In the genomic region with DNA sequence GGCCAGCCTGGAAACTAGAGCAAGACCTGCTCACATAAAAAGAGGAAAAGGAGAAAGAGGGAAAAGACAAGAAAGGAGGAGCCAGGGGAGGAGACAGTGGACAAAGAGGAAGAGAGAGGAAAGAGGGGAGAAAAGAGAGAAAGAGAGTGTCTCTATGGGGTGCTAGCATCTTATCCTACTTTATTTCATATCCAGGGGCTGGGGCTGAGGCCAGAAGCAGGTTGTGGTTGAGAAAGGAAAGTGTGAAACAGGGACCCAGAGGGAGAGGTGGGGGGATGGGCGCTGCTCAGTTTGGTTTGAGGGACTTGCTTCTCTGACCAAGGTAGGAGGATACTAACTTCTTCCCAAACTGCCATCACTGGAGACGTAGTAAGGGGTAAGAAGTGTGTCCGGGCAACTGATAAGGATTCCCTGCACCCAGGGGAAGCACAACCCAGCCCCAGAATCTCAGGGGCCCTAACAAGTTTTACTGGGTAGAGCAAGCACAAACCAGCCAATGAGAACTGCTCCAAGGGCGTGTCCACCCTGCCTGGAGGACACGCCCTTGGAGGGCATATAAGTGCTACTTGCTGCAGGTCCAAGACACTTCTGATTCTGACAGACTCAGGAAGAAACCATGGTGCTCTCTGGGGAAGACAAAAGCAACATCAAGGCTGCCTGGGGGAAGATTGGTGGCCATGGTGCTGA, we compare ENCODE assay signal across 8 mouse cellular contexts. TPM values are rescaled to one million over a fixed set of nuclear protein-coding genes. Genes with fewer than 3 reads are reported as not detected.
DNase-seq lines count a peak whose midpoint lies in the region; ATAC-seq and TF ChIP-seq lines count a peak whose summit lies in the region.
"Not testable (repeated sequence)": the region's sequence is repeated elsewhere in the genome, so short reads cannot be mapped to it uniquely, and the experiment has no call there.

Gene Hba-a1 (plus strand): TSS at position 421 of the 687 bp plus-strand sequence.

- H3K4me1 ChIP-seq in hindbrain, embryonic 10.5 days (replicated peaks); limb, embryonic 15.5 days; midbrain, embryonic 10.5 days: not testable (repeated sequence)

- not testable (repeated sequence) for H3K27ac ChIP-seq in hindbrain, embryonic 10.5 days; layer of hippocampus, adult 2 months; limb, embryonic 15.5 days; midbrain, embryonic 10.5 days (replicated peaks)

- TF ChIP-seq CTCF in layer of hippocampus, adult 2 months (conservative IDR thresholded peaks at IDR 0.05), result not testable (repeated sequence)

- not testable (repeated sequence) for H3K9me3 ChIP-seq in hindbrain, embryonic 10.5 days; limb, embryonic 15.5 days; midbrain, embryonic 10.5 days (replicated peaks)

- not testable (repeated sequence) for H3K9ac ChIP-seq in limb, embryonic 15.5 days

- peaks cover 17% of the 10 kb centered on the region for H3K27me3 ChIP-seq in hindbrain, embryonic 10.5 days (ENCODE audit: insufficient read depth, poor library complexity, severe bottlenecking)
- H3K27me3 ChIP-seq in limb, embryonic 15.5 days, result peaks cover 14% of the 10 kb centered on the region; the same call in 1 of the 2 replicates
- H3K27me3 ChIP-seq in midbrain, embryonic 10.5 days (ENCODE audit: low read depth, poor library complexity, severe bottlenecking), result peaks cover 33% of the 10 kb centered on the region

- not testable (repeated sequence) for DNase-seq in adrenal gland, postnatal 25 days; hindbrain, embryonic 10.5 days (ENCODE audit: low spot score); layer of hippocampus, adult 2 months (ENCODE audit: low spot score in 2 of 2); midbrain, embryonic 10.5 days (ENCODE audit: low spot score)
- peak; percentile 49 to 66 for DNase-seq in spleen, postnatal 10 days (ENCODE audit: low spot score in 2 of 2)

- H3K4me2 ChIP-seq in limb, embryonic 15.5 days, result not testable (repeated sequence)

- peak; percentile 55 for ATAC-seq in erythroid progenitor cell, adult 5-6 weeks (replicated peaks; ENCODE audit: low FRiP score, poor library complexity, severe bottlenecking)
- peak; percentile 17; the same call in 1 of the 2 replicates for ATAC-seq in granulocyte monocyte progenitor cell, adult 5-6 weeks (replicated peaks; ENCODE audit: poor library complexity, severe bottlenecking)
- ATAC-seq in limb, embryonic 15.5 days (ENCODE audit: insufficient number of reproducible peaks, low FRiP score, low TSS enrichment, low read depth), result not testable (repeated sequence)

- H3K4me3 ChIP-seq in hindbrain, embryonic 10.5 days; layer of hippocampus, adult 2 months; limb, embryonic 15.5 days; midbrain, embryonic 10.5 days: not testable (repeated sequence)

- WGBS in hindbrain, embryonic 10.5 days, result 54% methylated on average over 1 of the region's 5 CpGs
- 50% methylated on average over 1 of the region's 5 CpGs for WGBS in limb, embryonic 15.5 days
- WGBS in midbrain, embryonic 10.5 days, result 56% methylated on average over 1 of the region's 5 CpGs

- not testable (repeated sequence) for H3K36me3 ChIP-seq in hindbrain, embryonic 10.5 days; limb, embryonic 15.5 days; midbrain, embryonic 10.5 days

RNA-seq across cellular contexts. Expression of gene Hba-a1, which starts in this region (rescaled TPM):
- 2,198 and 2,224 TPM in 2 replicates for total RNA-seq in adrenal gland, postnatal 25 days (2021)
- total RNA-seq in erythroid progenitor cell, adult 5-6 weeks (2015; ENCODE audit: low replicate concordance), result 47,098 and 48,818 TPM in 2 replicates
- total RNA-seq in erythroid progenitor cell, adult 5-6 weeks (2017; ENCODE audit: low replicate concordance), result 9,652 and 12,236 TPM in 2 replicates
- total RNA-seq in granulocyte monocyte progenitor cell, adult 5-6 weeks (2014; fragmentation: Nextera tagmentation), result 2.8 TPM in 1 of 2 replicates, not detected in the other
- 0.46 and 0.52 TPM in 2 replicates for total RNA-seq in granulocyte monocyte progenitor cell, adult 5-6 weeks (2017)
- polyA plus RNA-seq in hindbrain, embryonic 10.5 days (2016; fragmentation: Nextera tagmentation; extraction: Ambion mirVana), result 2,485 and 2,589 TPM in 2 replicates
- total RNA-seq in layer of hippocampus, adult 2 months (2021), result 100 to 1,000 TPM; 315 to 509 TPM
- polyA plus RNA-seq in limb, embryonic 15.5 days (2015; fragmentation: Nextera tagmentation; extraction: Ambion mirVana), result 6,189 and 6,336 TPM in 2 replicates
- polyA plus RNA-seq in midbrain, embryonic 10.5 days (2016; fragmentation: Nextera tagmentation; extraction: Ambion mirVana), result 2,199 and 2,239 TPM in 2 replicates

Comparison
In these comparisons a context has a peak if more than half of its experiments do, and no peak if none do; other contexts are left out.
1. RNA of gene Hba-a1 (total RNA-seq): 9,652 to 48,818 TPM in erythroid progenitor cell, adult 5-6 weeks, 2,198 to 2,224 TPM in adrenal gland, postnatal 25 days and 315 to 509 TPM in layer of hippocampus, adult 2 months; 0.46 to 2.8 TPM in granulocyte monocyte progenitor cell, adult 5-6 weeks; every median in the first group is over 10 times any median in the second.